Mouse (Mus musculus) E14TG2a.4 (cell line): ENCODE data around the gene Wnt4.
A peak's percentile ranks its signal among the peaks of the same experiment; 100 is the strongest.

Experiments used
- H3K27me3 ChIP-seq: 2 replicates; pipeline ENCODE4 v1.6.1; 2014; ENCODE audit warnings: low read length, control low read depth; ENCODE audit not compliant: insufficient read depth
- H3K36me3 ChIP-seq: 2 replicates; pipeline ENCODE4 v1.6.1; 2014; ENCODE audit warnings: low read length, control low read depth; ENCODE audit not compliant: insufficient read depth
- H3K4me1 ChIP-seq: replicated peaks from 2 replicates; pipeline ENCODE4 v1.6.1; 2014; ENCODE audit warnings: low read depth, low read length, control low read depth
- H3K4me3 ChIP-seq: replicated peaks from 2 replicates; pipeline ENCODE4 v1.5.1; 2014; ENCODE audit warnings: mild to moderate bottlenecking, low read length
- H3K9me3 ChIP-seq: 2 replicates; pipeline ENCODE4 v1.6.1; 2014; ENCODE audit warnings: low read length, control low read depth
- CTCF ChIP-seq: conservative IDR thresholded peaks from 2 replicates; pipeline ENCODE4 v1.5.1; 2014; ENCODE audit warnings: low read length
- NANOG ChIP-seq: IDR thresholded peaks from 2 replicates; pipeline ENCODE4 v1.6.1; 2014; ENCODE audit warnings: borderline replicate concordance, low read length, mixed read lengths
- POU5F1 ChIP-seq: IDR thresholded peaks from 2 replicates; pipeline ENCODE4 v1.6.1; 2014; ENCODE audit warnings: low read length, borderline replicate concordance

Gene Wnt4

GRCm38 (mm10) chr4:137294951-137295350 lies 17.7 kb downstream of the Wnt4 start:
- H3K27me3 ChIP-seq, result peaks cover 29% of the 10 kb centered on the region
- no peak overlapping the region for H3K4me3 ChIP-seq
- peaks cover 7% of the 10 kb centered on the region for H3K4me1 ChIP-seq
- TF ChIP-seq POU5F1 (no peak), CTCF (no peak), NANOG (no peak)
- H3K9me3 ChIP-seq, result no peaks in the 10 kb centered on the region
- H3K36me3 ChIP-seq, result no peaks in the 10 kb centered on the region

GRCm38 (mm10) chr4:137297611-137298010 lies 20.3 kb downstream of the Wnt4 start:
- Histone ChIP-seq H3K4me1 (peaks cover 21% of the 10 kb centered on the region), H3K27me3 (peaks cover 29% of the 10 kb centered on the region), H3K9me3 (no peaks in the 10 kb centered on the region), H3K4me3 (no peak overlapping the region), H3K36me3 (no peaks in the 10 kb centered on the region)
- no peak for TF ChIP-seq NANOG
- no peak for TF ChIP-seq POU5F1
- TF ChIP-seq CTCF, result no peak

- H3K9me3 ChIP-seq, result no peaks in the 10 kb centered on the region
- no peak overlapping the region for H3K4me3 ChIP-seq
- TF ChIP-seq POU5F1 (no peak), NANOG (no peak), CTCF (no peak)
- peaks cover 21% of the 10 kb centered on the region for H3K4me1 ChIP-seq
- no peaks in the 10 kb centered on the region for H3K36me3 ChIP-seq
- peaks cover 28% of the 10 kb centered on the region for H3K27me3 ChIP-seq
Observed at GRCm38 (mm10) chr4:137298406-137298805, 21.1 kb downstream of the Wnt4 start.

DNA sequence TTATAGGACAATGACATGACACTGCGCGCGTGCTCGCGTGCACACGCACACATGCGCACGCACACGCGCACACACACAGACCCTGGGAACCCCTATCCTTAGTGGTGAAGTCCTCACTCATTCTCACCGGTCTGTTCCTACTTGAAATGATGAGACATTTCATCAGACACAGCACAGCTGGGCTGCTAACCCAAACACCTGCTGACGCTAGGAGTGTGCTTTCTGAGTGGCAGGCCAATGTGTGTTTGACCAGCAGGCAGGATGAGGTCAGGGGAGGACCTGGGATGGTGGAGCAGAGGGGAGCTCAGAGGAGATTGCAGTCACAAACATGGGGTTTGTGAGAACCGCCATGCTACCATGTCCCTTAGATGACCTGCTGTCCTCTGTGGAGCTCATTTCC lies 22.9 kb downstream of the Wnt4 start:
- H3K9me3 ChIP-seq, result no peaks in the 10 kb centered on the region
- TF ChIP-seq CTCF (no peak), NANOG (no peak), POU5F1 (no peak)
- peaks cover 21% of the 10 kb centered on the region for H3K4me1 ChIP-seq
- no peak overlapping the region for H3K4me3 ChIP-seq
- H3K36me3 ChIP-seq, result peaks cover 5% of the 10 kb centered on the region; the same call in 1 of the 2 replicates
- peaks cover 19% of the 10 kb centered on the region for H3K27me3 ChIP-seq

DNA sequence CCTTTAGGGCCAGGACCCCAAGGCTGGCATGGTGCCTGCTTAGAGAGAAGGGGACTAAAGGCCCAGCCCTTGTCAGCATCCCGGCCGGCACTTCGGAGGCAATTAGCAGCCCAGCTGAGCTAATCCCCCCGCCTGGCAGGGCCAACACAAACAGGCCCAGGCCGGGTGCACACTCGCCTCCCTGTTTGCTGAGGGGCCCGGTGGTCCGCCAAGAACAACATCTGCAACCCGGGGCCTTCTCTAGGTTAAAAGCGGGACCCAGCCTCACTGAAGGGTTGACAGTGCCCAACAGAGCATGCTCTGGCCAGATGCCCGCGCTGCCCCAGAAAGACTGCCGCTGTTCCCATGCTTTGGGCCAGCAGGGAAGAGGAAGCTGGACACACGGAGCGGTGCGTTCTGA lies 24.3 kb downstream of the Wnt4 start:
- Histone ChIP-seq H3K4me1 (peaks cover 14% of the 10 kb centered on the region), H3K9me3 (no peaks in the 10 kb centered on the region), H3K27me3 (peaks cover 6% of the 10 kb centered on the region; the same call in 1 of the 2 replicates), H3K36me3 (peaks cover 5% of the 10 kb centered on the region; the same call in 1 of the 2 replicates), H3K4me3 (peak overlapping the region; percentile 37; the same call in 1 of the 2 replicates)
- no peak for TF ChIP-seq POU5F1
- TF ChIP-seq CTCF, result no peak
- no peak for TF ChIP-seq NANOG

GRCm38 (mm10) chr4:137304106-137304505 lies 26.8 kb downstream of the Wnt4 start:
- Histone ChIP-seq H3K4me3 (no peak overlapping the region), H3K4me1 (peaks cover 14% of the 10 kb centered on the region)

GRCm38 (mm10) chr4:137305066-137305465 lies 27.8 kb downstream of the Wnt4 start:
- H3K9me3 ChIP-seq, result no peaks in the 10 kb centered on the region
- TF ChIP-seq CTCF, result no peak
- no peak for TF ChIP-seq POU5F1
- TF ChIP-seq NANOG, result no peak

More at GRCm38 (mm10) chr4:137304106-137304505, 26.8 kb downstream of the Wnt4 start:
- Histone ChIP-seq H3K36me3 (peaks cover 14% of the 10 kb centered on the region), H3K27me3 (no peaks in the 10 kb centered on the region), H3K9me3 (no peaks in the 10 kb centered on the region)
- TF ChIP-seq NANOG (no peak), CTCF (no peak), POU5F1 (no peak)

GRCm38 (mm10) chr4:137305831-137306576 lies 28.7 kb downstream of the Wnt4 start:
- Histone ChIP-seq H3K4me1 (peaks cover 7% of the 10 kb centered on the region), H3K27me3 (no peaks in the 10 kb centered on the region), H3K4me3 (no peak overlapping the region), H3K9me3 (no peaks in the 10 kb centered on the region), H3K36me3 (peaks cover 23% of the 10 kb centered on the region)
- TF ChIP-seq POU5F1, result no peak
- TF ChIP-seq NANOG, result no peak
- TF ChIP-seq CTCF, result no peak

More at GRCm38 (mm10) chr4:137305066-137305465, 27.8 kb downstream of the Wnt4 start:
- H3K4me3 ChIP-seq, result no peak overlapping the region
- no peaks in the 10 kb centered on the region for H3K27me3 ChIP-seq
- H3K36me3 ChIP-seq, result peaks cover 14% of the 10 kb centered on the region
- peaks cover 14% of the 10 kb centered on the region for H3K4me1 ChIP-seq

DNA sequence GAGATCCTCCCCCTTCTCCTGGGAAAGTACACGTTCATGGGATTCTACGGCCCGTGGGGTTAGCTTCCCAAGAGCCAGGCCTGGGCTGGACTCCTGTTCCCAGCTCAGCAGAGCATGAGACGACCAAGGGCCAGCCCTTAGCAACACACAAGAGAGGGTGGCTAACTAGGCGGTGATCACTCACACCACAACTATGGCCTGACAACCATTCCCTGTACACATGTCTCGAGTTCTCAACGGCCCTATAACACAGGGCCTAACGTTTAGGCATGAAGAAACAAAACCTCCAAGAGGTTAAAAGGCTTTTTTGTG lies 29.2 kb downstream of the Wnt4 start:
- peaks cover 5% of the 10 kb centered on the region for H3K4me1 ChIP-seq
- no peak overlapping the region for H3K4me3 ChIP-seq
- no peaks in the 10 kb centered on the region for H3K27me3 ChIP-seq
- H3K36me3 ChIP-seq, result peaks cover 23% of the 10 kb centered on the region
- TF ChIP-seq POU5F1 (no peak), NANOG (no peak), CTCF (no peak)
- no peaks in the 10 kb centered on the region for H3K9me3 ChIP-seq
